Mouse (Mus musculus): Measurements from ENCODE around the gene Cd300ld4.

GRCm38 (mm10) chr11:115001474-115002040, 25.3 kb downstream of the Cd300ld4 start, which contains the start of gene Cd300c2:
- TF ChIP-seq CTCF (IDR thresholded peaks at IDR 0.05; ENCODE audit: insufficient read depth, low read length) (no peak), POLR2A (IDR thresholded peaks at IDR 0.05; ENCODE audit: borderline replicate concordance, extremely low read depth, low read depth, low read length) (no peak)
